Mouse (Mus musculus) MEL (cell line): Measurements from ENCODE around the gene Hsf4.

Experiments
- CHD1 ChIP-seq: IDR thresholded peaks from 2 replicates; pipeline ENCODE4 v1.6.1; 2012; ENCODE audit warnings: low read depth, mild to moderate bottlenecking, inconsistent platforms, low read length, improper control_type of control experiment
- CTCF ChIP-seq, 3 experiments: IDR thresholded peaks in 2 of 3; conservative IDR thresholded peaks in 1 of 3; 2 replicates each; pipeline ENCODE4 v1.5.1; 2011 to 2012; ENCODE audit warnings: low read length in 3 of 3, low read depth in 2 of 3, mild to moderate bottlenecking in 2 of 3, improper control_type of control experiment in 1 of 3, inconsistent platforms in 1 of 3, mixed read lengths in 1 of 3, moderate library complexity in 1 of 3; ENCODE audit not compliant: control insufficient read depth in 1 of 3, insufficient read depth in 1 of 3, poor library complexity in 1 of 3, severe bottlenecking in 1 of 3
- E2F4 ChIP-seq: IDR thresholded peaks from 2 replicates; pipeline ENCODE4 v1.6.1; 2011; ENCODE audit warnings: low read depth, low read length, improper control_type of control experiment, borderline replicate concordance
- EP300 ChIP-seq, 2 experiments: IDR thresholded peaks; 2 replicates each; pipeline ENCODE4 v1.6.1; 2011; ENCODE audit warnings: improper control_type of control experiment in 2 of 2, low read length in 2 of 2, low read depth in 1 of 2, mild to moderate bottlenecking in 1 of 2
- POLR2A ChIP-seq, 2 experiments: IDR thresholded peaks; 2 replicates each; pipeline ENCODE4 v1.6.1; 2011 to 2012; ENCODE audit warnings: low read length in 2 of 2, mild to moderate bottlenecking in 2 of 2, control low read depth in 1 of 2, improper control_type of control experiment in 1 of 2, low read depth in 1 of 2, moderate library complexity in 1 of 2; ENCODE audit not compliant: control insufficient read depth in 1 of 2, insufficient read depth in 1 of 2, poor library complexity in 1 of 2
- SMC3 ChIP-seq: IDR thresholded peaks from 2 replicates; pipeline ENCODE4 v1.6.1; 2011; ENCODE audit warnings: low read depth, low read length, improper control_type of control experiment
- TCF12 ChIP-seq: IDR thresholded peaks from 2 replicates; pipeline ENCODE4 v1.6.1; 2014; ENCODE audit warnings: low read depth, mild to moderate bottlenecking, inconsistent platforms, low read length, improper control_type of control experiment, moderate library complexity
- ZNF384 ChIP-seq: IDR thresholded peaks from 2 replicates; pipeline ENCODE4 v1.6.1; 2012; ENCODE audit warnings: low read depth, mild to moderate bottlenecking, inconsistent platforms, low read length, improper control_type of control experiment

- TF ChIP-seq CTCF (IDR thresholded peaks at IDR 0.05 in 2 of 3, conservative IDR thresholded peaks at IDR 0.05 in 1 of 3; ENCODE audit: control insufficient read depth in 1 of 3, insufficient read depth in 1 of 3, low read depth in 2 of 3, low read length in 3 of 3, poor library complexity in 1 of 3, severe bottlenecking in 1 of 3) (no peak), CHD1 (no peak), E2F4 (no peak), POLR2A (IDR thresholded peaks at IDR 0.05; ENCODE audit: control insufficient read depth in 1 of 2, insufficient read depth in 1 of 2, low read depth in 1 of 2, low read length in 2 of 2, poor library complexity in 1 of 2) (no peak), ZNF384 (no peak), SMC3 (no peak), TCF12 (no peak), EP300 (IDR thresholded peaks at IDR 0.05; ENCODE audit: low read depth in 1 of 2, low read length in 2 of 2) (no peak)
Measured at GRCm38 (mm10) chr8:105258911-105259720, 10.5 kb upstream of the Hsf4 start.
